Mouse (Mus musculus) embryonic facial prominence, embryonic 14.5 days (tissue): ENCODE results near the gene Ten1. TPM values are rescaled to one million over a fixed set of nuclear protein-coding genes. Genes with fewer than 3 reads are reported as not detected.

ENCODE experiments used
- ATAC-seq: fragments of 200-750 bp; cut with Nextera tagmentation; 2 replicates; pipeline ENCODE4 v1.8.0; 2017; ENCODE audit warnings: low read depth, moderate number of reproducible peaks, moderate TSS enrichment
- DNase-seq: peaks from one replicate; pipeline ENCODE4 v3.0.0-alpha.2; 2015; ENCODE audit warnings: low spot score
- H3K27ac ChIP-seq: fragments of 300-500 bp; sonication (generic); replicated peaks from 2 replicates; pipeline ENCODE4 v1.5.1; 2014; ENCODE audit warnings: low read depth, mild to moderate bottlenecking, low read length, moderate library complexity
- H3K27me3 ChIP-seq: fragments of 300-500 bp; sonication (generic); replicated peaks from 2 replicates; pipeline ENCODE4 v1.6.1; 2014; ENCODE audit warnings: low read length; ENCODE audit not compliant: control insufficient read depth, insufficient read depth
- H3K36me3 ChIP-seq: fragments of 300-500 bp; sonication (generic); 2 replicates; pipeline ENCODE4 v1.6.1; 2014; ENCODE audit warnings: low read length, mixed read lengths; ENCODE audit not compliant: control insufficient read depth, insufficient read depth
- H3K4me1 ChIP-seq: fragments of 300-500 bp; sonication (generic); 2 replicates; pipeline ENCODE4 v1.6.1; 2014; ENCODE audit warnings: antibody characterized with exemption, low read length; ENCODE audit not compliant: control insufficient read depth, insufficient read depth
- H3K4me2 ChIP-seq: fragments of 300-500 bp; sonication (generic); 2 replicates; pipeline ENCODE4 v1.6.1; 2014; ENCODE audit warnings: low read depth, mild to moderate bottlenecking, low read length, moderate library complexity, mixed read lengths
- H3K4me3 ChIP-seq: fragments of 300-500 bp; sonication (generic); 2 replicates; pipeline ENCODE4 v1.5.1; 2014; ENCODE audit warnings: low read depth, mild to moderate bottlenecking, low read length
- H3K9ac ChIP-seq: fragments of 300-500 bp; sonication (generic); 2 replicates; pipeline ENCODE4 v1.6.1; 2014; ENCODE audit warnings: low read depth, mild to moderate bottlenecking, low read length, moderate library complexity, mixed read lengths
- H3K9me3 ChIP-seq: fragments of 300-500 bp; sonication (generic); 2 replicates; pipeline ENCODE4 v1.6.1; 2016; ENCODE audit warnings: low read length; ENCODE audit not compliant: control insufficient read depth
- WGBS: fragments of 180-500 bp; shearing (Covaris S2); extraction: QIAGEN DNeasy Blood & Tissue Kit; methylation state at CpG from one replicate; pipeline ENCODE4 v1.1.7; 2014; 5-methylcytosine and 5-hydroxymethylcytosine counted together
- polyA plus RNA-seq: library from polyadenylated mRNA; unstranded; fragments of >200 nt; fragmentation: Nextera tagmentation; extraction: Ambion mirVana; gene quantifications from 2 replicates; pipeline ENCODE4 v1.2.1, GENCODE M21; 2014

Gene Ten1
- polyA plus RNA-seq, 1 experiment from 2014 or later = 59.8 TPM

- 85% methylated on average over 11 of the region's 11 CpGs for WGBS
- no peak overlapping the region for H3K27ac ChIP-seq
These were observed 17.9 kb downstream of the Ten1 start for GRCm38 (mm10) chr11:116216549-116216948.

GRCm38 (mm10) chr11:116218263-116218662 lies 19.6 kb downstream of the Ten1 start:
- Histone ChIP-seq H3K4me1 (peaks cover 8% of the 10 kb centered on the region), H3K4me3 (no peak overlapping the region), H3K9ac (no peak overlapping the region), H3K27ac (peak overlapping the region; percentile 61), H3K4me2 (no peak overlapping the region), H3K9me3 (peaks cover 9% of the 10 kb centered on the region; the same call in 1 of the 2 replicates), H3K36me3 (no peaks in the 10 kb centered on the region), H3K27me3 (peaks cover 22% of the 10 kb centered on the region)
- 88% methylated on average over 2 of the region's 2 CpGs for WGBS
- ATAC-seq (no peak), DNase-seq (no peak)

More at GRCm38 (mm10) chr11:116216549-116216948, 17.9 kb downstream of the Ten1 start:
- ATAC-seq = no peak
- no peak overlapping the region for H3K4me3 ChIP-seq
- H3K9me3 ChIP-seq = peaks cover 4% of the 10 kb centered on the region; the same call in 1 of the 2 replicates
- peaks cover 8% of the 10 kb centered on the region for H3K4me1 ChIP-seq
- H3K4me2 ChIP-seq = no peak overlapping the region
- no peak overlapping the region for H3K9ac ChIP-seq
- H3K36me3 ChIP-seq = no peaks in the 10 kb centered on the region
- DNase-seq = no peak
- H3K27me3 ChIP-seq = peaks cover 7% of the 10 kb centered on the region; the same call in 1 of the 2 replicates

DNA sequence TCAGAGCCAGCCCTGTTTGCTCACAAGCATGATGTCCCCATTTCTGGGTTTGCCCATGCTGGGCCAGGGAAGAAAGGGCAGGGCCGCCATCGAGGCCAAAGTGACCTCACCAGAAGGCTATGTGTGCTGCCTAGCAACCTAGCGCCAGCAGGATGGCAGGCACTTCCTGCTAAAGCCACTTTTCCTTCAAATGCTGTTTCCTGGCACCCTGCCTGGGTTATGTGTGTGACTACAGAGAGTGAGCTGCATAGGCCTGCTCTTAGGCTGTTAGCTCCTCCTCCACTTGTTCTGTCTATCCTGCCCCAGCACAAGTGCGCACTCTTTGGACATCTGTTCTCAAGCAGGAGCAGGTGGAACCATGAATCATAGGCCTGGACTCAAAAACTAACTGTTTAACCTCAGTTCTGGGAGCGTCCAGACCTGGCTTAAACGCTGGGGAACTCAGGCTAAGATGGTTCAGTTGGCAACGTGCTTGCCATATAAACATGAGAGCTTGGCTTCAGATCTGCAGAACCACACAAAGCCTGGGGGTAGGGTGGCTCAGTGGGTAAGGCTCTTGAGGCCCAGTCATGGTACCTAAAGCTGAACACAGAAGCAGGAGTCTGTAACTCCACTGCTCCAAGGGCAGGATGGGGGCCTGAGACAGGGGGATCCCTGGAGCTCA lies 20.2 kb downstream of the Ten1 start:
- H3K4me2 ChIP-seq = no peak overlapping the region
- H3K4me1 ChIP-seq = peaks cover 8% of the 10 kb centered on the region
- no peak overlapping the region for H3K9ac ChIP-seq
- peaks cover 28% of the 10 kb centered on the region for H3K27me3 ChIP-seq
- WGBS = 49% methylated on average over 7 of the region's 7 CpGs
- peak overlapping the region; percentile 76 for H3K27ac ChIP-seq
- DNase-seq (peak; percentile 95), ATAC-seq (peak; percentile 84)
- H3K4me3 ChIP-seq = no peak overlapping the region
- H3K36me3 ChIP-seq = no peaks in the 10 kb centered on the region
- peaks cover 9% of the 10 kb centered on the region; the same call in 1 of the 2 replicates for H3K9me3 ChIP-seq

GRCm38 (mm10) chr11:116219885-116220284 lies 21.2 kb downstream of the Ten1 start:
- H3K4me2 ChIP-seq = no peak overlapping the region
- peaks cover 8% of the 10 kb centered on the region for H3K4me1 ChIP-seq
- no peak overlapping the region for H3K27ac ChIP-seq
- H3K27me3 ChIP-seq = peaks cover 29% of the 10 kb centered on the region
- H3K9me3 ChIP-seq = peaks cover 9% of the 10 kb centered on the region; the same call in 1 of the 2 replicates
- H3K9ac ChIP-seq = no peak overlapping the region
- DNase-seq (peak; percentile 61), ATAC-seq (no peak)
- no peak overlapping the region for H3K4me3 ChIP-seq
- H3K36me3 ChIP-seq = no peaks in the 10 kb centered on the region
- WGBS = 11% methylated on average over 4 of the region's 4 CpGs

DNA sequence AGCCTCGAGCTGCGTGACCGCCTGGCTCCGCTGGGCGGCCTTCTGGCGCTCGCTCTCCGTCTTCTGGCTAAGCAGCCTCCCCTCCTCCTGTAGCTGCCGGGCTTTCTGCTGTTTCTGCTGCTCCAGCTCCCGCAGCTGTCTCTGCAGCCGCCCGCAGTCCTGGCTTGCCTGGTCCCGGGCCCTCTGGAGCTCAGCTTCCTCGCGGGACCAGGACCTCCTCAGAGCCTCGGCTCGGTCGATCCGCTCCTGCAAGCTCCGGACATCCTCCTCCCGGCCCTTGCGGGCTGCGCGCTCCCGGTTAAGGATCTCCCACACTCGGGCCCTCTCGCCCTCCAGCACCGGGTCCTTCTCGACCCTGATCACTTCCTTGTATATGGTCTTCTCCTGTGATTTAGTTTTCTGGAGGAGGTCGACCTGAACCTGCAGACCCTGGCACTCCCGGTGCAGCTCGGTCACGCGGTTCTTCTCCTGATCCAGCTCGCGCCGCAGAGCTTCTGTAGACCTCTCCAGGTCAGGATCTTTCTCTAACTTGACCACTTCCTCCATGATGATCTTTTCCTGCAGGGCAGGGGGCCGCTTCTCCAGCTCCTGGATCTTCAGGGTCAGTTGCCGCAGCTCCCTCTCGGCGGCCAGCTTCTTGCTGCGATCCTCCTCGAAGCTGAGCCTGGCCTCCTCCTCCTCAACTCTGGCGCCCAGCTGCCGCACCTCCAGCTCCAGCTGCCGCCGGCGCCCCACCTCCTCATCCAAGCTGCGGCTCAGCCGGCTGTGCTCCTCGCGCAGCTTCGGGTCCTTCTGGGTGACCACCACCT lies 23.5 kb downstream of the Ten1 start:
- Histone ChIP-seq H3K36me3 (no peaks in the 10 kb centered on the region), H3K9ac (peak overlapping the region; percentile 56), H3K27ac (no peak overlapping the region), H3K27me3 (peaks cover 29% of the 10 kb centered on the region), H3K4me3 (peak overlapping the region; percentile 37), H3K4me2 (peak overlapping the region; percentile 70), H3K9me3 (peaks cover 9% of the 10 kb centered on the region; the same call in 1 of the 2 replicates), H3K4me1 (peaks cover 8% of the 10 kb centered on the region)
- ATAC-seq = no peak
- 13% methylated on average over 53 of the region's 53 CpGs for WGBS
- peak; percentile 44 for DNase-seq

GRCm38 (mm10) chr11:116222740-116223059 lies 24.0 kb downstream of the Ten1 start:
- peak overlapping the region; percentile 70 for H3K4me2 ChIP-seq
- DNase-seq (no peak), ATAC-seq (no peak)
- peak overlapping the region; percentile 56 for H3K9ac ChIP-seq
- no peaks in the 10 kb centered on the region for H3K36me3 ChIP-seq
- H3K27ac ChIP-seq = no peak overlapping the region
- H3K9me3 ChIP-seq = peaks cover 9% of the 10 kb centered on the region; the same call in 1 of the 2 replicates
- peaks cover 29% of the 10 kb centered on the region for H3K27me3 ChIP-seq
- peak overlapping the region; percentile 37 for H3K4me3 ChIP-seq
- WGBS = 17% methylated on average over 23 of the region's 23 CpGs
- peaks cover 8% of the 10 kb centered on the region for H3K4me1 ChIP-seq

- Histone ChIP-seq H3K27me3 (peaks cover 24% of the 10 kb centered on the region), H3K4me3 (no peak overlapping the region), H3K27ac (no peak overlapping the region), H3K9me3 (peaks cover 6% of the 10 kb centered on the region; the same call in 1 of the 2 replicates), H3K36me3 (no peaks in the 10 kb centered on the region), H3K9ac (no peak overlapping the region), H3K4me1 (no peaks in the 10 kb centered on the region), H3K4me2 (no peak overlapping the region)
- WGBS = 0% methylated on average over 2 of the region's 2 CpGs
- ATAC-seq (no peak), DNase-seq (peak; percentile 72)
These were observed 27.8 kb downstream of the Ten1 start for GRCm38 (mm10) chr11:116226414-116226813.

DNA sequence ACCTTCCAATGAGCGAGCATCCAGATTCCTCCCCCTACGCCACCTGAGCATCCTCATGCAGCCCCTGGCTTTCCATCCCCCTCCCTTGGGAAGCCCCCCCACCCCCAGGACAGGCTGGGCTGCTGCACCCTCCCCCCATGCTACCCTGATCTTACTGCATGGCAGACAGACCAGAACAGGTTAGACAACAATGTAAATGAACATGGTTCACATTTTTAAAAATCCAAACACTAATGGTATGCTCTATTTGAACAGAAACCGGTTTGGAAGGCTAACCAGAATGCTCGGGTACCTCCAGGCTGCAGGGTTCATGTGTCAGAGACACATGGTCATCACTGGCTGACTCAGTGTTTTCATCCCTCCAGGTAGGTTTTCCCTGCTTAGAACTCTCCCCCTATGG lies 30.0 kb downstream of the Ten1 start:
- Histone ChIP-seq H3K27ac (no peak overlapping the region), H3K4me3 (no peak overlapping the region)
- no peak for ATAC-seq

More for the DNA sequence above, 30.0 kb downstream of the Ten1 start:
- Histone ChIP-seq H3K9me3 (no peaks in the 10 kb centered on the region), H3K9ac (no peak overlapping the region), H3K36me3 (no peaks in the 10 kb centered on the region), H3K4me1 (no peaks in the 10 kb centered on the region), H3K27me3 (peaks cover 3% of the 10 kb centered on the region), H3K4me2 (no peak overlapping the region)
- WGBS = 62% methylated on average over 4 of the region's 4 CpGs
- DNase-seq = peak; percentile 38
